8 mouse cellular contexts compared by ENCODE assay signal in the genomic region with DNA sequence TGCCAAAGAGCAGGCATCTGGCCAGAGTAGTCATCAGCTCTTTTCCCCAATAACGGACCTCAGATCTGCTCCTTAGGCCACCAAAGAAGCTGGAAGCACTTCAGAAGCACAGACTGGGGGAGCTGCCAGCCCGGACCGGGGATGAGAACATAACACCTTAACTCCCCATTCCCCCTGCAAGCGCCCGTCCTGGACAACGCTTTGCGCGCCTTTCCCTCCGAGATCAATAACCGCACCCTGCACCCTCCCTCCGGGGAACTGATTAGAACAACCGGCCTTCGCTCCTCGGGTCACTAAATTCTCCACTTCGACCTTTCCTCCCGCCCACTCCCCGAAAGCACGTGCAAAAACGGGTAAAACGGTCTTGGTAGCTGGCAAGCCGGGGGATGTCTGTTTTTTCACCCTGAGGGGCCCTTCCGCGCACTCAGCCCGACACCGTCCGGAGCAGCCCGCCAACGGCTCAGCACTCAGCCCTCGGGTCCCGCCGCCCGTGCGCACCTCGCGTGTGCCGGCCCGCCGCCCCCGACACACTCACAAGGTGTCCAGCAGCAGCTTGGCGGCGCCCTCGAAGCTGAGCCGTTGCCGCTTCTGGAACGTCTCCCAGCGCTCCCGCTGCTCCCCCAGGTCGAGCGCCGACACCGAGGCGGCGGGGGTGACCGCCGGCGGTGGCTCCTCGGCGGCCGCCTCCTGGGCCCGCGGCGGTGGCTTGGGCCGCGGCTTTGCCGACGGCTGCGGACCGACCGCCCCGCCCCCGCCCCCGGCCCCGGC. TPM values are rescaled to one million over a fixed set of nuclear protein-coding genes. Genes with fewer than 3 reads are reported as not detected.
DNase-seq lines count a peak whose midpoint lies in the region; ATAC-seq and TF ChIP-seq lines count a peak whose summit lies in the region.

No protein-coding gene starts in this region.

- DNase-seq in adrenal gland, postnatal 25 days = peak; percentile 60
- DNase-seq in embryonic facial prominence, embryonic 14.5 days (ENCODE audit: low spot score) = peak; percentile 61
- DNase-seq in heart, embryonic 10.5 days (ENCODE audit: low spot score) = peak; percentile 79
- DNase-seq in kidney, adult 9 months = peak; percentile 47
- peak; percentile 68 for DNase-seq in neural tube, embryonic 11.5 days (ENCODE audit: low spot score)
- DNase-seq in stomach, postnatal 0 days (ENCODE audit: low spot score) = peak; percentile 69

- H3K27ac ChIP-seq in embryonic facial prominence, embryonic 14.5 days (replicated peaks; ENCODE audit: low read depth, low read length) = peak overlapping the region; percentile 44
- peak overlapping the region; percentile 94 for H3K27ac ChIP-seq in heart, embryonic 10.5 days
- peak overlapping the region; percentile 83 for H3K27ac ChIP-seq in liver, embryonic 15.5 days (replicated peaks)
- H3K27ac ChIP-seq in neural tube, embryonic 11.5 days (ENCODE audit: low read depth, low read length) = peak overlapping the region; percentile 63
- H3K27ac ChIP-seq in stomach, postnatal 0 days (replicated peaks) = peak overlapping the region; percentile 77

- TF ChIP-seq EP300 in stomach, postnatal 0 days (optimal IDR thresholded peaks at IDR 0.05) = no peak

- TF ChIP-seq CTCF in C2C12 (IDR thresholded peaks at IDR 0.05; ENCODE audit: control insufficient read depth, insufficient read depth, insufficient read length) = no peak
- TF ChIP-seq CTCF in stomach, postnatal 0 days (IDR thresholded peaks at IDR 0.05; ENCODE audit: low read depth) = 0 out of 2 replicates have a peak, but pooled peaks have one; percentile 18

- H3K9ac ChIP-seq in embryonic facial prominence, embryonic 14.5 days (ENCODE audit: low read depth, low read length) = peak overlapping the region; percentile 92
- peak overlapping the region; percentile 84 for H3K9ac ChIP-seq in liver, embryonic 15.5 days
- H3K9ac ChIP-seq in neural tube, embryonic 11.5 days (ENCODE audit: low read length) = peak overlapping the region; percentile 85
- H3K9ac ChIP-seq in stomach, postnatal 0 days (ENCODE audit: low read length) = peak overlapping the region; percentile 87

- H3K4me2 ChIP-seq in embryonic facial prominence, embryonic 14.5 days (ENCODE audit: low read depth, low read length) = peak overlapping the region; percentile 91
- peak overlapping the region; percentile 98 for H3K4me2 ChIP-seq in liver, embryonic 15.5 days
- peak overlapping the region; percentile 70 for H3K4me2 ChIP-seq in neural tube, embryonic 11.5 days (ENCODE audit: low read depth)
- H3K4me2 ChIP-seq in stomach, postnatal 0 days (replicated peaks; ENCODE audit: low read depth) = peak overlapping the region; percentile 96

- peak; percentile 83 for ATAC-seq in embryonic facial prominence, embryonic 14.5 days (ENCODE audit: low read depth)
- ATAC-seq in liver, embryonic 15.5 days (ENCODE audit: insufficient read depth) = peak; percentile 81
- ATAC-seq in neural tube, embryonic 11.5 days (ENCODE audit: insufficient read depth, low FRiP score, low TSS enrichment) = peak; percentile 78
- ATAC-seq in stomach, postnatal 0 days (ENCODE audit: low FRiP score, low TSS enrichment) = peak; percentile 74

- peak overlapping the region; percentile 97 for H3ac ChIP-seq in C2C12 (ENCODE audit: control insufficient read depth, insufficient read length, low read depth)

- no peaks in the 10 kb centered on the region for H3K4me1 ChIP-seq in embryonic facial prominence, embryonic 14.5 days (ENCODE audit: control insufficient read depth, insufficient read depth, low read length)
- peaks cover 14% of the 10 kb centered on the region for H3K4me1 ChIP-seq in heart, embryonic 10.5 days
- H3K4me1 ChIP-seq in liver, embryonic 15.5 days (replicated peaks) = peaks cover 20% of the 10 kb centered on the region
- H3K4me1 ChIP-seq in neural tube, embryonic 11.5 days (ENCODE audit: control insufficient read depth, insufficient read depth, low read length) = no peaks in the 10 kb centered on the region
- peaks cover 3% of the 10 kb centered on the region for H3K4me1 ChIP-seq in stomach, postnatal 0 days (replicated peaks; ENCODE audit: control insufficient read depth, insufficient read depth)

- no peaks in the 10 kb centered on the region for H3K79me3 ChIP-seq in C2C12 (ENCODE audit: low read depth)

- peaks cover 5% of the 10 kb centered on the region for H3K36me3 ChIP-seq in C2C12 (ENCODE audit: control insufficient read depth, insufficient read depth)
- 0 out of 2 replicates have a peak, but pooled peaks cover 2% of the 10 kb centered on the region for H3K36me3 ChIP-seq in embryonic facial prominence, embryonic 14.5 days (ENCODE audit: control insufficient read depth, insufficient read depth, low read length)
- H3K36me3 ChIP-seq in heart, embryonic 10.5 days = no peaks in the 10 kb centered on the region
- no peaks in the 10 kb centered on the region; the same call in 1 of the 2 replicates for H3K36me3 ChIP-seq in liver, embryonic 15.5 days (replicated peaks)
- H3K36me3 ChIP-seq in neural tube, embryonic 11.5 days (ENCODE audit: control insufficient read depth, insufficient read depth, low read length) = no peaks in the 10 kb centered on the region
- H3K36me3 ChIP-seq in stomach, postnatal 0 days (ENCODE audit: control insufficient read depth, insufficient read depth, low read length) = no peaks in the 10 kb centered on the region

- H3K4me3 ChIP-seq in C2C12 (ENCODE audit: insufficient read depth, poor library complexity, severe bottlenecking) = peak overlapping the region; percentile 50
- H3K4me3 ChIP-seq in embryonic facial prominence, embryonic 14.5 days (ENCODE audit: low read depth, low read length) = peak overlapping the region; percentile 82
- H3K4me3 ChIP-seq in heart, embryonic 10.5 days = peak overlapping the region; percentile 88
- H3K4me3 ChIP-seq in liver, embryonic 15.5 days (replicated peaks) = peak overlapping the region; percentile 81
- peak overlapping the region; percentile 68 for H3K4me3 ChIP-seq in neural tube, embryonic 11.5 days (ENCODE audit: low read depth, low read length)
- H3K4me3 ChIP-seq in stomach, postnatal 0 days (ENCODE audit: low read depth, low read length) = peak overlapping the region; percentile 73

- 0% methylated on average over 50 of the region's 73 CpGs for WGBS in embryonic facial prominence, embryonic 14.5 days
- under 1% methylated on average over 73 of the region's 73 CpGs for WGBS in heart, embryonic 10.5 days
- WGBS in liver, embryonic 15.5 days (ENCODE audit: insufficient replicate concordance) = under 1% methylated on average over 66 of the region's 73 CpGs
- WGBS in neural tube, embryonic 11.5 days = under 1% methylated on average over 71 of the region's 73 CpGs
- under 1% methylated on average over 49 of the region's 73 CpGs for WGBS in stomach, postnatal 0 days

- no peaks in the 10 kb centered on the region for H3K27me3 ChIP-seq in C2C12 (ENCODE audit: control insufficient read depth, insufficient read depth, insufficient read length)
- peaks cover 10% of the 10 kb centered on the region; the same call in 1 of the 2 replicates for H3K27me3 ChIP-seq in embryonic facial prominence, embryonic 14.5 days (replicated peaks; ENCODE audit: control insufficient read depth, insufficient read depth, low read length)
- H3K27me3 ChIP-seq in heart, embryonic 10.5 days (ENCODE audit: insufficient read depth, poor library complexity, severe bottlenecking) = peaks cover 32% of the 10 kb centered on the region
- H3K27me3 ChIP-seq in liver, embryonic 15.5 days = peaks cover 33% of the 10 kb centered on the region
- H3K27me3 ChIP-seq in neural tube, embryonic 11.5 days (ENCODE audit: control insufficient read depth, insufficient read depth, low read length) = 0 out of 2 replicates have a peak, but pooled peaks cover 2% of the 10 kb centered on the region
- no peaks in the 10 kb centered on the region for H3K27me3 ChIP-seq in stomach, postnatal 0 days (ENCODE audit: control insufficient read depth, insufficient read depth, low read length)

- peaks cover 10% of the 10 kb centered on the region for H3K79me2 ChIP-seq in C2C12 (ENCODE audit: control insufficient read depth, insufficient read depth)

- H3K9me3 ChIP-seq in embryonic facial prominence, embryonic 14.5 days (ENCODE audit: control insufficient read depth, low read length) = no peaks in the 10 kb centered on the region
- no peaks in the 10 kb centered on the region for H3K9me3 ChIP-seq in heart, embryonic 10.5 days
- H3K9me3 ChIP-seq in liver, embryonic 15.5 days (replicated peaks) = no peaks in the 10 kb centered on the region
- H3K9me3 ChIP-seq in neural tube, embryonic 11.5 days (ENCODE audit: control insufficient read depth, low read length) = no peaks in the 10 kb centered on the region
- no peaks in the 10 kb centered on the region for H3K9me3 ChIP-seq in stomach, postnatal 0 days (ENCODE audit: control insufficient read depth, low read length)

RNA-seq across cellular contexts. Expression of a gene that starts 0.6 kb away (rescaled TPM):
- polyA plus RNA-seq in C2C12 (2012; fragmentation: generic; extraction: Trizol) = 21.6 TPM
- total RNA-seq in adrenal gland, postnatal 25 days (2021) = 40.0 and 44.4 TPM in 2 replicates
- polyA plus RNA-seq in embryonic facial prominence, embryonic 14.5 days (2014; fragmentation: Nextera tagmentation; extraction: Ambion mirVana) = 26.0 and 27.5 TPM in 2 replicates
- 11.6 and 15.0 TPM in 2 replicates for polyA plus RNA-seq in heart, embryonic 10.5 days (2016; fragmentation: Nextera tagmentation; extraction: Ambion mirVana)
- 14.4 and 15.7 TPM in 2 replicates for polyA plus RNA-seq in liver, embryonic 15.5 days (2015; fragmentation: Nextera tagmentation; extraction: Ambion mirVana)
- polyA plus RNA-seq in neural tube, embryonic 11.5 days (2014; fragmentation: Nextera tagmentation; extraction: Ambion mirVana) = 59.6 and 66.7 TPM in 2 replicates
- 17.8 and 18.6 TPM in 2 replicates for polyA plus RNA-seq in stomach, postnatal 0 days (2015; fragmentation: Nextera tagmentation; extraction: Ambion mirVana)

RNA-seq across cellular contexts. Expression of a gene that starts 12.5 kb away (rescaled TPM):
- 1,633 TPM for polyA plus RNA-seq in C2C12 (2012; fragmentation: generic; extraction: Trizol)
- 1,162 and 1,405 TPM in 2 replicates for total RNA-seq in adrenal gland, postnatal 25 days (2021)
- polyA plus RNA-seq in embryonic facial prominence, embryonic 14.5 days (2014; fragmentation: Nextera tagmentation; extraction: Ambion mirVana) = 3,072 and 3,339 TPM in 2 replicates
- polyA plus RNA-seq in heart, embryonic 10.5 days (2016; fragmentation: Nextera tagmentation; extraction: Ambion mirVana) = 2,741 and 3,131 TPM in 2 replicates
- 1,540 and 1,587 TPM in 2 replicates for polyA plus RNA-seq in liver, embryonic 15.5 days (2015; fragmentation: Nextera tagmentation; extraction: Ambion mirVana)
- 3,903 and 3,916 TPM in 2 replicates for polyA plus RNA-seq in neural tube, embryonic 11.5 days (2014; fragmentation: Nextera tagmentation; extraction: Ambion mirVana)
- polyA plus RNA-seq in stomach, postnatal 0 days (2015; fragmentation: Nextera tagmentation; extraction: Ambion mirVana) = 1,850 and 1,934 TPM in 2 replicates

RNA-seq across cellular contexts. Expression of a gene that starts 35.8 kb away (rescaled TPM):
- 12.8 TPM for polyA plus RNA-seq in C2C12 (2012; fragmentation: generic; extraction: Trizol)
- total RNA-seq in adrenal gland, postnatal 25 days (2021) = 1.6 and 1.9 TPM in 2 replicates
- 5.3 and 6.4 TPM in 2 replicates for polyA plus RNA-seq in embryonic facial prominence, embryonic 14.5 days (2014; fragmentation: Nextera tagmentation; extraction: Ambion mirVana)
- polyA plus RNA-seq in heart, embryonic 10.5 days (2016; fragmentation: Nextera tagmentation; extraction: Ambion mirVana) = 4.2 and 5.9 TPM in 2 replicates
- polyA plus RNA-seq in liver, embryonic 15.5 days (2015; fragmentation: Nextera tagmentation; extraction: Ambion mirVana) = 5.5 and 6.3 TPM in 2 replicates
- 10.0 and 11.7 TPM in 2 replicates for polyA plus RNA-seq in neural tube, embryonic 11.5 days (2014; fragmentation: Nextera tagmentation; extraction: Ambion mirVana)
- polyA plus RNA-seq in stomach, postnatal 0 days (2015; fragmentation: Nextera tagmentation; extraction: Ambion mirVana) = 9.6 and 11.0 TPM in 2 replicates

Comparison
In these comparisons a context has a peak if more than half of its experiments do, and no peak if none do; other contexts are left out.
1. Peak in every context shown above with its lines: DNase-seq, ATAC-seq, H3K4me3 ChIP-seq and H3K27ac ChIP-seq.
2. H3K27ac ChIP-seq: peak in every context shown above with its lines; median percentile 94 in heart, embryonic 10.5 days; 83 in liver, embryonic 15.5 days; 77 in stomach, postnatal 0 days; 63 in neural tube, embryonic 11.5 days; 44 in embryonic facial prominence, embryonic 14.5 days.